Mouse (Mus musculus): Measurements from ENCODE around the gene Hoxb7. TPM values are rescaled to one million over a fixed set of nuclear protein-coding genes. Genes with fewer than 3 reads are reported as not detected.
A peak's percentile ranks its signal among the peaks of the same experiment; 100 is the strongest.

The Hoxb7 gene
- not detected in 2 replicates for polyA plus RNA-seq (2016; fragmentation: Nextera tagmentation; extraction: Ambion mirVana)

GRCm38 (mm10) chr11:96285771-96286738, at the start of gene Hoxb7:
TSS of gene Hoxb7 (plus strand) at chr11:96286623.
- no peaks in the 10 kb centered on the region for H3K36me3 ChIP-seq (replicated peaks)
- peaks cover 100% of the 10 kb centered on the region for H3K27me3 ChIP-seq (replicated peaks; ENCODE audit: low read depth, poor library complexity, severe bottlenecking)
- H3K9me3 ChIP-seq, result no peaks in the 10 kb centered on the region
- WGBS, result 1% methylated on average over 43 of the region's 43 CpGs
- DNase-seq (ENCODE audit: low spot score), result no peak
- H3K4me1 ChIP-seq, result peaks cover 20% of the 10 kb centered on the region
- H3K27ac ChIP-seq (replicated peaks), result no peak within 1 kb of the TSS
- peak within 1 kb of the TSS; percentile 39 for H3K4me3 ChIP-seq

GRCm38 (mm10) chr11:96240211-96240610, 46.2 kb upstream of the Hoxb7 start:
- Histone ChIP-seq H3K4me1 (no peaks in the 10 kb centered on the region), H3K36me3 (replicated peaks) (no peaks in the 10 kb centered on the region), H3K27ac (replicated peaks) (no peak overlapping the region), H3K27me3 (replicated peaks; ENCODE audit: low read depth, poor library complexity, severe bottlenecking) (peaks cover 58% of the 10 kb centered on the region), H3K9me3 (no peaks in the 10 kb centered on the region), H3K4me3 (no peak overlapping the region)
- 3% methylated on average over 7 of the region's 7 CpGs for WGBS
- DNase-seq (ENCODE audit: low spot score), result peak; percentile 61

- Histone ChIP-seq H3K9me3 (no peaks in the 10 kb centered on the region), H3K27me3 (replicated peaks; ENCODE audit: low read depth, poor library complexity, severe bottlenecking) (peaks cover 99% of the 10 kb centered on the region), H3K27ac (replicated peaks) (no peak overlapping the region), H3K36me3 (replicated peaks) (no peaks in the 10 kb centered on the region), H3K4me1 (peaks cover 4% of the 10 kb centered on the region; the same call in 1 of the 2 replicates), H3K4me3 (no peak overlapping the region)
- under 1% methylated on average over 14 of the region's 14 CpGs for WGBS
- DNase-seq (ENCODE audit: low spot score), result peak; percentile 43
Observed at GRCm38 (mm10) chr11:96250901-96251300, 35.5 kb upstream of the Hoxb7 start.

- H3K4me3 ChIP-seq, result peak overlapping the region; percentile 16; the same call in 1 of the 2 replicates
Observed at GRCm38 (mm10) chr11:96251480-96252031, 34.9 kb upstream of the Hoxb7 start.

GRCm38 (mm10) chr11:96252541-96253120, 33.8 kb upstream of the Hoxb7 start:
- peaks cover 4% of the 10 kb centered on the region; the same call in 1 of the 2 replicates for H3K4me1 ChIP-seq
- H3K4me3 ChIP-seq, result no peak overlapping the region
- peak; percentile 15 for DNase-seq (ENCODE audit: low spot score)
- no peaks in the 10 kb centered on the region for H3K9me3 ChIP-seq
- 2% methylated on average over 12 of the region's 12 CpGs for WGBS
- H3K27ac ChIP-seq (replicated peaks), result no peak overlapping the region
- H3K36me3 ChIP-seq (replicated peaks), result no peaks in the 10 kb centered on the region
- peaks cover 100% of the 10 kb centered on the region for H3K27me3 ChIP-seq (replicated peaks; ENCODE audit: low read depth, poor library complexity, severe bottlenecking)

More at GRCm38 (mm10) chr11:96251480-96252031, 34.9 kb upstream of the Hoxb7 start:
- Histone ChIP-seq H3K27ac (replicated peaks) (no peak overlapping the region), H3K36me3 (replicated peaks) (no peaks in the 10 kb centered on the region), H3K9me3 (no peaks in the 10 kb centered on the region), H3K4me1 (peaks cover 4% of the 10 kb centered on the region; the same call in 1 of the 2 replicates), H3K27me3 (replicated peaks; ENCODE audit: low read depth, poor library complexity, severe bottlenecking) (peaks cover 100% of the 10 kb centered on the region)
- WGBS, result 2% methylated on average over 46 of the region's 46 CpGs
- DNase-seq (ENCODE audit: low spot score), result peak; percentile 29

- Histone ChIP-seq H3K9me3 (no peaks in the 10 kb centered on the region), H3K27ac (replicated peaks) (no peak overlapping the region), H3K4me3 (no peak overlapping the region), H3K27me3 (replicated peaks; ENCODE audit: low read depth, poor library complexity, severe bottlenecking) (peaks cover 100% of the 10 kb centered on the region), H3K36me3 (replicated peaks) (no peaks in the 10 kb centered on the region), H3K4me1 (peaks cover 4% of the 10 kb centered on the region; the same call in 1 of the 2 replicates)
- 1% methylated on average over 11 of the region's 11 CpGs for WGBS
- DNase-seq (ENCODE audit: low spot score), result peak; percentile 21
Observed at GRCm38 (mm10) chr11:96254221-96254620, 32.2 kb upstream of the Hoxb7 start.

- WGBS, result 1% methylated on average over 39 of the region's 39 CpGs
- no peak overlapping the region for H3K27ac ChIP-seq (replicated peaks)
- peaks cover 100% of the 10 kb centered on the region for H3K27me3 ChIP-seq (replicated peaks; ENCODE audit: low read depth, poor library complexity, severe bottlenecking)
- H3K4me1 ChIP-seq, result peaks cover 7% of the 10 kb centered on the region; the same call in 1 of the 2 replicates
- H3K4me3 ChIP-seq, result no peak overlapping the region
- H3K36me3 ChIP-seq (replicated peaks), result no peaks in the 10 kb centered on the region
- no peaks in the 10 kb centered on the region for H3K9me3 ChIP-seq
- peak; percentile 44 for DNase-seq (ENCODE audit: low spot score)
Observed at GRCm38 (mm10) chr11:96255111-96255995, 31.1 kb upstream of the Hoxb7 start.

- DNase-seq (ENCODE audit: low spot score), result no peak
- H3K4me1 ChIP-seq, result peaks cover 4% of the 10 kb centered on the region; the same call in 1 of the 2 replicates
- H3K9me3 ChIP-seq, result no peaks in the 10 kb centered on the region
Observed at GRCm38 (mm10) chr11:96255996-96256445, 30.4 kb upstream of the Hoxb7 start.

GRCm38 (mm10) chr11:96257141-96257540, 29.3 kb upstream of the Hoxb7 start:
- no peak for DNase-seq (ENCODE audit: low spot score)
- Histone ChIP-seq H3K36me3 (replicated peaks) (no peaks in the 10 kb centered on the region), H3K4me3 (no peak overlapping the region), H3K27ac (replicated peaks) (no peak overlapping the region), H3K9me3 (no peaks in the 10 kb centered on the region), H3K4me1 (peaks cover 4% of the 10 kb centered on the region; the same call in 1 of the 2 replicates), H3K27me3 (replicated peaks; ENCODE audit: low read depth, poor library complexity, severe bottlenecking) (peaks cover 100% of the 10 kb centered on the region)
- WGBS, result 20% methylated on average over 2 of the region's 2 CpGs

More at GRCm38 (mm10) chr11:96255996-96256445, 30.4 kb upstream of the Hoxb7 start:
- 2% methylated on average over 14 of the region's 14 CpGs for WGBS
- H3K27me3 ChIP-seq (replicated peaks; ENCODE audit: low read depth, poor library complexity, severe bottlenecking), result peaks cover 100% of the 10 kb centered on the region
- H3K27ac ChIP-seq (replicated peaks), result no peak overlapping the region
- no peak overlapping the region for H3K4me3 ChIP-seq
- no peaks in the 10 kb centered on the region for H3K36me3 ChIP-seq (replicated peaks)

GRCm38 (mm10) chr11:96259038-96259437, 27.4 kb upstream of the Hoxb7 start:
- peak; percentile 8 for DNase-seq (ENCODE audit: low spot score)

GRCm38 (mm10) chr11:96259511-96259910, 26.9 kb upstream of the Hoxb7 start:
- H3K4me1 ChIP-seq, result peaks cover 4% of the 10 kb centered on the region; the same call in 1 of the 2 replicates
- peaks cover 100% of the 10 kb centered on the region for H3K27me3 ChIP-seq (replicated peaks; ENCODE audit: low read depth, poor library complexity, severe bottlenecking)
- no peak overlapping the region for H3K4me3 ChIP-seq
- H3K36me3 ChIP-seq (replicated peaks), result no peaks in the 10 kb centered on the region
- DNase-seq (ENCODE audit: low spot score), result no peak
- H3K27ac ChIP-seq (replicated peaks), result no peak overlapping the region
- 0% methylated on average over 1 of the region's 1 CpGs for WGBS
- H3K9me3 ChIP-seq, result no peaks in the 10 kb centered on the region

More at GRCm38 (mm10) chr11:96259038-96259437, 27.4 kb upstream of the Hoxb7 start:
- H3K4me3 ChIP-seq, result no peak overlapping the region
- no peaks in the 10 kb centered on the region for H3K9me3 ChIP-seq
- WGBS, result 0% methylated on average over 2 of the region's 2 CpGs
- H3K27me3 ChIP-seq (replicated peaks; ENCODE audit: low read depth, poor library complexity, severe bottlenecking), result peaks cover 100% of the 10 kb centered on the region
- no peaks in the 10 kb centered on the region for H3K36me3 ChIP-seq (replicated peaks)
- H3K27ac ChIP-seq (replicated peaks), result no peak overlapping the region
- peaks cover 4% of the 10 kb centered on the region; the same call in 1 of the 2 replicates for H3K4me1 ChIP-seq

All from embryonic facial prominence, embryonic 10.5 days (tissue).